Comparison of ENCODE assay signal across 8 mouse cellular contexts in genomic region chr5:142880806-142881516, GRCm38 (mm10). TPM values are rescaled to one million over a fixed set of nuclear protein-coding genes. Genes with fewer than 3 reads are reported as not detected.
A peak's percentile ranks its signal among the peaks of the same experiment; 100 is the strongest.
DNase-seq lines count a peak whose midpoint lies in the region; ATAC-seq lines count a peak whose summit lies in the region.

No protein-coding gene starts in this region.

- H3K9ac ChIP-seq in embryonic facial prominence, embryonic 11.5 days (replicated peaks; ENCODE audit: low read length), result peak overlapping the region; percentile 22; the same call in 1 of the 2 replicates
- 0 out of 2 replicates have a peak overlapping the region, but pooled peaks have one; percentile 0 for H3K9ac ChIP-seq in hindbrain, embryonic 15.5 days
- no peak overlapping the region for H3K9ac ChIP-seq in lung, embryonic 16.5 days (ENCODE audit: low read length)

- no peak overlapping the region for H3K4me3 ChIP-seq in embryonic facial prominence, embryonic 11.5 days (ENCODE audit: low read depth, low read length)
- no peak overlapping the region for H3K4me3 ChIP-seq in hindbrain, embryonic 15.5 days
- H3K4me3 ChIP-seq in lung, embryonic 16.5 days (ENCODE audit: low read length), result no peak overlapping the region

- no peaks in the 10 kb centered on the region for H3K9me3 ChIP-seq in embryonic facial prominence, embryonic 11.5 days (replicated peaks; ENCODE audit: control insufficient read depth, low read length)
- H3K9me3 ChIP-seq in hindbrain, embryonic 15.5 days, result no peaks in the 10 kb centered on the region
- H3K9me3 ChIP-seq in lung, embryonic 16.5 days (ENCODE audit: control insufficient read depth, low read length), result no peaks in the 10 kb centered on the region

- ATAC-seq in embryonic facial prominence, embryonic 11.5 days (replicated peaks; ENCODE audit: insufficient number of reproducible peaks, low FRiP score, low TSS enrichment, low read depth), result no peak
- ATAC-seq in hindbrain, embryonic 15.5 days (ENCODE audit: low FRiP score, low read depth), result no peak
- peak; percentile 37 for ATAC-seq in lung, embryonic 16.5 days (ENCODE audit: low read depth)

- peak; percentile 61 for DNase-seq in embryo, embryonic 10 days (ENCODE audit: low spot score)
- DNase-seq in embryo, embryonic 9.5 days (ENCODE audit: extremely low spot score), result no peak
- no peak for DNase-seq in embryonic facial prominence, embryonic 11.5 days (ENCODE audit: low spot score)
- DNase-seq in thymus, postnatal 25 days, result peak; percentile 49
- DNase-seq in left cerebral cortex, adult 11 months (ENCODE audit: low spot score), result no peak
- no peak for DNase-seq in frontal cortex, adult 2 months (ENCODE audit: extremely low spot score in 1 of 2, low spot score in 1 of 2)

- 41% methylated on average over 13 of the region's 13 CpGs for WGBS in embryonic facial prominence, embryonic 11.5 days
- 17% methylated on average over 13 of the region's 13 CpGs for WGBS in hindbrain, embryonic 15.5 days
- 33% methylated on average over 13 of the region's 13 CpGs for WGBS in lung, embryonic 16.5 days

- H3K4me2 ChIP-seq in embryonic facial prominence, embryonic 11.5 days (ENCODE audit: low read depth, low read length), result no peak overlapping the region
- H3K4me2 ChIP-seq in hindbrain, embryonic 15.5 days, result no peak overlapping the region
- no peak overlapping the region for H3K4me2 ChIP-seq in lung, embryonic 16.5 days (ENCODE audit: low read depth, low read length)

- no peaks in the 10 kb centered on the region for H3K27me3 ChIP-seq in embryonic facial prominence, embryonic 11.5 days (ENCODE audit: control insufficient read depth, insufficient read depth, low read length)
- no peaks in the 10 kb centered on the region for H3K27me3 ChIP-seq in hindbrain, embryonic 15.5 days
- H3K27me3 ChIP-seq in lung, embryonic 16.5 days (ENCODE audit: control insufficient read depth, insufficient read depth, low read depth, low read length), result no peaks in the 10 kb centered on the region

- H3K4me1 ChIP-seq in embryonic facial prominence, embryonic 11.5 days (ENCODE audit: control insufficient read depth, insufficient read depth, low read length), result no peaks in the 10 kb centered on the region; the same call in 1 of the 2 replicates
- peaks cover 31% of the 10 kb centered on the region for H3K4me1 ChIP-seq in hindbrain, embryonic 15.5 days (replicated peaks)
- H3K4me1 ChIP-seq in lung, embryonic 16.5 days (replicated peaks; ENCODE audit: control insufficient read depth, insufficient read depth, low read length), result peaks cover 11% of the 10 kb centered on the region

- peak overlapping the region; percentile 9; the same call in 1 of the 2 replicates for H3K27ac ChIP-seq in embryonic facial prominence, embryonic 11.5 days (replicated peaks; ENCODE audit: low read depth, low read length)
- H3K27ac ChIP-seq in hindbrain, embryonic 15.5 days (replicated peaks), result peak overlapping the region; percentile 26; the same call in 1 of the 2 replicates
- H3K27ac ChIP-seq in lung, embryonic 16.5 days (ENCODE audit: low read length), result peak overlapping the region; percentile 45

- H3K36me3 ChIP-seq in embryonic facial prominence, embryonic 11.5 days (replicated peaks; ENCODE audit: control insufficient read depth, insufficient read depth, low read depth, low read length), result peaks cover 4% of the 10 kb centered on the region
- peaks cover 19% of the 10 kb centered on the region for H3K36me3 ChIP-seq in hindbrain, embryonic 15.5 days
- peaks cover 14% of the 10 kb centered on the region for H3K36me3 ChIP-seq in lung, embryonic 16.5 days (ENCODE audit: control insufficient read depth, insufficient read depth, low read length)

RNA-seq across cellular contexts. Expression of gene Fbxl18, which starts 14.3 kb away (rescaled TPM):
- polyA plus RNA-seq in embryonic facial prominence, embryonic 11.5 days (2014; fragmentation: Nextera tagmentation; extraction: Ambion mirVana), result 7.6 and 8.4 TPM in 2 replicates
- polyA plus RNA-seq in hindbrain, embryonic 15.5 days (2015; fragmentation: Nextera tagmentation; extraction: Ambion mirVana), result 30.3 and 33.3 TPM in 2 replicates
- 9.5 and 10.3 TPM in 2 replicates for polyA plus RNA-seq in lung, embryonic 16.5 days (2015; fragmentation: Nextera tagmentation; extraction: Ambion mirVana)
- 20.2 and 22.4 TPM in 2 replicates for polyA plus RNA-seq in frontal cortex, adult 2 months (2012; rRNA removed)

RNA-seq across cellular contexts. Expression of gene Actb, which starts 25.6 kb away (rescaled TPM):
- polyA plus RNA-seq in embryonic facial prominence, embryonic 11.5 days (2014; fragmentation: Nextera tagmentation; extraction: Ambion mirVana), result 16,388 and 16,949 TPM in 2 replicates
- polyA plus RNA-seq in hindbrain, embryonic 15.5 days (2015; fragmentation: Nextera tagmentation; extraction: Ambion mirVana), result 13,458 and 13,965 TPM in 2 replicates
- polyA plus RNA-seq in lung, embryonic 16.5 days (2015; fragmentation: Nextera tagmentation; extraction: Ambion mirVana), result 16,153 and 18,603 TPM in 2 replicates
- polyA plus RNA-seq in frontal cortex, adult 2 months (2012; rRNA removed), result 2,513 and 2,530 TPM in 2 replicates

Comparison
In these comparisons a context has a peak if more than half of its experiments do, and no peak if none do; other contexts are left out.
1. DNase-seq: peak in embryo, embryonic 10 days (single experiment) and thymus, postnatal 25 days (single experiment); none in embryo, embryonic 9.5 days (single experiment), embryonic facial prominence, embryonic 11.5 days (single experiment), left cerebral cortex, adult 11 months (single experiment) and frontal cortex, adult 2 months (0 of 2).
2. Peak in every context shown above with its lines, with median percentiles within 50 percentile points of each other: H3K27ac ChIP-seq.